Mouse (Mus musculus) urinary bladder, postnatal 4 days (tissue): ENCODE results near the gene Prr5.
A peak's percentile ranks its signal among the peaks of the same experiment; 100 is the strongest.

ENCODE experiments used
- DNase-seq, 2 experiments: peaks; one replicate each; pipeline ENCODE4 v3.0.0; 2021 to 2022; ENCODE audit warnings: low spot score in 2 of 2

The Prr5 gene

DNA sequence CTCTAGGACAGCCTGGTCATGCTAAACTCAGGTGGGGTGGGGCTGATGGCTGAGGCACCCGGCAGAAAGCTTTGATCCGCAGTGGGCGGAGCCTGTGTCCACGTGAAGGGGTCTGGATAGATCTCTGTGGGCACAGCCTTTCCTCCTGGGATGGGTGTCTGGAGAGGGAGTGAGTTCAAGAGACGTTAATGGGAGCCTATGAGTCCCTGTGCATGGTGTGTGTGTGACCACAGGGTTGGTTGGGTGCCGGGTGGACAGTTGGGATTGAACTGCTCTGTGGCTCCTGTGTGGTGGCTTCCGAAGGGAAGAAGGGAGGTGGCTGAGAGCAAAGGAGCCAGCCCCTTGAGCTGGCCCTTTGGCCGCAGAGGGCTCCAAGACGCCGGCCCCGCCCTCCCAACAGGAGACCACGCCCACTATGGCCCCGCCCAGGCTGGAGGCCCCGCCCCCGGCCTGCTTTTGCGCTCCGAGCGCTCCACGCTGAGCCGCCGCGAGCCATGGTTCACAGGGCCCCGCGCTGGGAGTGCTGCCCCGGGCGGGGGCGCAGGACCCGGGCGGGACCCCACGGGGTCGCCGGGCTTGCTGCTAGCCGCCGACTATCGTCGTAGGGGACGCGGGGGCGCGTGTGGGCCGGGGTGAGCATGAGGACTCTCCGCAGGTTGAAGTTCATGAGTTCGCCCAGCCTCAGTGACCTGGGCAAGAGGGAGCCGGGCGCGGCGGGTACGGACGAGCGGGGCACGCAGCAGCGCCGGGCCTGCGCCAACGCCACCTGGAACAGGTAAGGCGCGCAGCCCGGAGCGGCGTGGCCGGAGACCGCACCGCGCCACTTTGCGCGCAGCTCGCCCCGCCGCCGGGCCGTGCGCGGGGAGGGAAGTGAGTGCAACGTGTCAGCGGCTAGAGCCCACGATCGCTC, 11.4 kb downstream of the Prr5 start:
- DNase-seq: peak; percentile 89 to 95

DNA sequence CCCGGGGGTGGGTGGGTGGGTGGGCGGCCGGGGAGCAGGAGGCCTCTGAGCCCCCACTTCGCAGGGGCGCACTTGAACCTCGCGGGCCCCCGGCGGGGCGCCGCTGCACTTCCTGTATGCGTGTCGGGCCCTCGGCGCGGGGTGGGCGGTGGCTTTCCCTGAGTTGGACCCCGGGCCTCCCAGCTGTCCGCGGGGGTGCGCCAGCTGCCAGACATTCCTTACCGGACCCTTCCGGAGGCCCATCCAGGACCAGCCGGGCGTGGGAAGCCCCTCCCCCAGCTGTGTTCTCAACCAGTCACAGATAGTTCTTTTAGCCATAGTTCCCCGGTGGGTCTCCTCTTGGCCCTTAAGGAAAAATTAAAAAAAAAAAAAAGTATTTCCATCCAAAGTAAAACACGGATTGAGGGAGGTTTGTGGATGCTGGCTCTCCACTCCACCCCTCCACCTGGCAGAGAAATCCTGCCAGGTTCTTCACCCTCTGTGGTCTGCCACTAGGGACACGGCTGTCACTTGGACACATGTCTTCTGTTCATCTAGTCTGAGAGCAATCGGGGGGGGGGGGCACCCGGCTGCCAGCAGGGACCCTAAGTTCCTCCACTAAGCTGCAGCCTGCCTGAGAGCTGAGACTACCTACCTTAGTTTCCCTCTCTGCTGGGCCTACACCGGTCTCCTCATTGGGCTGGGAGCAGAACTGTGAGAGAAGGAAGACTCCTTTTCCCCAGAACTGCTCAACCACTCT, 12.2 kb downstream of the Prr5 start:
- peak; percentile 72 to 78 for DNase-seq

DNA sequence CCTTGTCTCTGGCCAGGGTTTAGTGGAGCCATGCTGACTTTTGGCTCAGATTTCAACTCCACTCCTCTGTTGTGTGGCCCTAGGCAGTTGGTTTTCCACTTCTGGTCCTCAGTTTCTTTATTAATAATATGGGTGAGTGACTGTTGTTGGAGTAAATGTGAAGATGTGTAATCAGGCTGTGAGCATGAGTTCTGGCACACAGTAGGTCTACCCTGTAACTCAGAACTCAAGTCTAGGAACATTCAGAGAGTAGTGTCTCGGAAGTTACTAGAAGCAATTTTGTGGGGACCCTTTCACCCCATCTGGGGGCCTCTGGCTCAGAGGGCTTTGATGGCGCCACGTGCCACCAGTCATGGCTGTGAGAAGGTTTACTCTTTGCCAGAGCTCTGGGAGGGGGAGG, 12.8 kb downstream of the Prr5 start:
- no peak for DNase-seq

DNA sequence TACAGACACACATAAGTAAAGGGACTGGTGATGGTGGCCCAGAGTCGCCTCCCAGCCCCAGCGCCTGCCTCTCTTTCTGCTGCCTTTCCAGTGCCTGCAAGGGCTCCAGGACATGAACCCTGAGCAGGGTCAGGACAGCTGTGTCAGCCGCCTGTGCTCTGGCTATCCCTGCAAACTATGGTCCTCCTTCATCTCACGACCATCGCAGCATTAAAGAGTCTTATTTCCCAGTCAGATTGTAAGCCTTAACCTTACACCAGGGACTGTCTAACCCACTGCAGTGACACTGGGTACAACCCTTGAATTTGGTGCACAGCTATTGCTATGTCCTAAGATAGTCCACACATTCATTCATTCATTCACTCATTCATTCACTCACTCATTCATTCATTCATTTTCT, 13.4 kb downstream of the Prr5 start:
- no peak for DNase-seq

DNA sequence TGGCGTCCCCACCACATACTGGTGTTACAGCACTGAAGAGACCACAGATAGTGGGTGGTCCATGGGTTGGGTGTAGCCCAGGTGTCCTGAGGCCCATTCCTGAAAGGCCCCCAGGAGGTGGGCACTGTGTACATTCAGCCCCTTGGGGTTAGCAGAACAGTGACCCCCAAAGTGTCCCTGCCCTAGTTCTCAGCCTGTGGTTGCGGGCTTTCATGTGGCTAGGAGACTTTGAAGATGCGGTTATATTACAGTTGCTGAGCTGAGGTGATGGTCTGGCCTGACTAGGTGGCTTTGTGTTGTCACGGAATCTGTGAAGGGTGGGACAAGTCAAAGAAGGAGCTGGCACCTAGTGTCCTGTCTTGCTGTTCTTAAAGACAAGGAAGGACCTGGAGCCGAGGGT, 15.1 kb downstream of the Prr5 start:
- DNase-seq: no peak

DNA sequence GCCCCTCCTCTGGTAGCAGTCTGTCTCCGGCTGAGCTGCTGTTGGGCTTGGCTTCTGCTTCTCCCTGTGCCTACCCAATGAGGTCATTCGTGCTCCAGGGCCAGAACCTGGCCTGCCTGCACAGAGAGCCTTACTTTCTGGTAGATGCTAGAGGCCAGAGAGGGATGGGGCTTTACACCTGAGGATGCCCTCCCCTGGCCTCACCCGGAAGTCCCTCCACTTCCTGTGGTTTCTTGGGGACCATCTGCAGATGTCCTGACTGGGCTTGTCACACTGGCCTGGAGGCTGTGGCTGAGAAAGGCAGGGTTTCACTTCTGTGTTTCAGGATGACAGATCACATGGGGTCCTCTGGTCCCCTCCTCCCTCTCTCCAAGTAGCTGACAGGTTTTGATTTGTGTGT, 16.0 kb downstream of the Prr5 start:
- DNase-seq: no peak

DNA sequence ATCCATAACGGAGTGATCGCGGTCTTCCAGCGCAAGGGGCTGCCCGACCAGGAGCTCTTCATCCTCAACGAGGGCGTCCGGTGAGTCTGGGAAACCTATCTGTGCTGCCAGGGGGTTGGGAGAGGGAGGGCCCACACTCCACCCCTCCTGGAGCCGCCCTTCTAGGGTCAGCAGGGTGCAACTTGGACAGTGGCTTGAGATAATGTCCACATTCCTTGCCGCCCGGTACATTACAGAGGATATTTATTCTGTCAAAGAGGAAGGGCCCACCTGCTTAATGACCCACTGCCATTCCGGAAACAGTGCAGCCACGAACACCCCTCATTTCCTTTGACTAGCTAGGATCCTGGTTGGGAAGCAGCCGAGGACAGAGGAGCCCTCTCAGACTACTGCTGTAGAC, 18.5 kb downstream of the Prr5 start:
- DNase-seq: no peak

DNA sequence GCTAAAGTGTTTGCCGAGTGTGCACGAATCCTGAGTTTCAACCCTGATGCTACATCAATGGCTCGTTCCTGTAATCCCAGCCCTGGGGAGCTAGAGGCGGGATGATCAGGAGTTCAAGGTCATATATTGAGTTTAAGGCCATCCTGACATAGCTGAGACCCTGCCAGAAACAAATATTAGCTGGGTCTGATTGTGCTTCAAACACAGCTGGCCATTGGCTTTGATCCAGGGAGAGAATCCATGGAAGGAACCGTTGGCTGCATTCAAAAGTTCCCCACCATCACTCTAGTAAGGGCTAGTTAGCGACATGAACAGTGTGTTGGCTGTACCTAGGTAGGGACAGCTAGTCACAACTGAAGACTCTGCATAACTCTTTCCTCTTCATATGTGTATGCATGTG, 19.9 kb downstream of the Prr5 start:
- no peak for DNase-seq

DNA sequence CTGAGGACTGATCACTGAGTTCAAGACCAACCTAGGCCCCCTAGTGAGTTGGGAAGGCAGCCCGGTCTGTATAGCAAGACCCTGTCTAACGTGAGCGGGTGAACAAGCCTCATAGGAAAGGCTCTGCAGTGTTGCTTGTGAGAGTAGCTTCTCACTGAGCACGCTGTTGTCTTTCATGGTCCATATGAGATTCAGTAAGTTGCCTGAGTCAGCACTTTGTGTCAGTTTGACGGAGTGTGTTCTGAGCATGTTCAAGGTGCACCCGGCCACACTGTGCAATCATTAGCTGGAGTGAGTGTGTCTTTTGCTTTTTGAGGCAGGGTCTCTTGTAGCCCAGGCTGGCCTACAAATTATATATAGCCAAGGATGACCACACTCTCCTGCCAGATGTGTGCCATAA, 22.1 kb downstream of the Prr5 start:
- no peak for DNase-seq

DNA sequence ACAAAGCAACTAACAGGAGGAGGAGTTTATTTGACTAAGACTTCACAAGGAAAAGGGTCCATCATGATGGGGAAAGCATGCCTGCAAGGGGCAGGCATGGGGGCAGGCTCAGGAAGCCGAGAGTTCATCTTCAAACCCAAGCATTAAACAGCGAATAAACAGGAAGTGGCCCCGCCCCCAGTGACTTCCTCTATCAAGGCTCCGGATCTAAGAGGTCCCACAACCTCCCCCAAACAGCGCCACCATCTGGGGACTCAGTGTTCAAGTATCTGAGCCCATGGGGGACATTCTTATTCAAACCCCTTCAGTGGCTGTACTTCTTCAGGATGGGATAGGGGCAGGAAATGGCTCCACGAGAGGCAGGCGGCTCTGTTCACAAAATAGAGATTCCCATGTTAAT, 23.2 kb downstream of the Prr5 start:
- DNase-seq: no peak

DNA sequence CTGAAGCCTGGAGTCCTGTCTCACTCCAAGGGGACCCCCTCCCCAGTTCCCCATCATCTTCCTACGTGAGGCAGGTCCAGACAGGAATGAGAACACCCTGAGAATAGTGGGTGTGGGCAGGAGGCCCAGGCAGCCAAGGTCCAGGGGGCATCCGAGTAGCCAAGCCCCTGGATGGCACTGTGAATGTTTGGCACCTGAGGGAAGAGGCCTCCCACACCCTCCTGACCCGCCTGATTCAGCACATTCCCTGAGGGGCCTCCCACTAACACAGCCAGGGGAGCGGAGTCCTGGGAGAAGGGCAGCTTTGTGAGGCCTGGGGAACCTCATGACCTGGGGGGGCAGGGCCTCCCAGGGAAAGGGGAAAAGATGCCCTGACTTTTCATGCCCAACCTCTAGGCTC, 26.6 kb downstream of the Prr5 start:
- DNase-seq: no peak

DNA sequence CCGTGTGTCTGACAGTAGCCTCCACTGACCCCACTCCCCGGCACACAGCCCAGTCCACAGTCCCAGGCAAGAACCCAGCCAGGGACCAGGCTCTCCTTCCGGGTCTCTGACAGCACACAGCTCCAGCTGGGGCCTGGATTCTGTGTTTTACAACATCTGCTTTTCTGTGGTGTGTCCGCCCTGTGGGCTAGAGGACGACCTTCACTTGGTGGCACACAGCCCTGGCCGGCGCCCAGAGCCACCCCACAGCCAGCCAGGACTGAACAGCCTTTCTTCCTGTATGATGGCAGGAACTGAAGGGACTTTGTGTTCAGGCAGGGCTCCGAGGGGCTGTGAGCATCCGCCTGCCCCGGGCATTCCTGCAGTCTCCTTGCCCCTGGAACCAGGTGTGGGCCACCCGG, 28.2 kb downstream of the Prr5 start:
- DNase-seq: peak in 1 of 2 experiments; percentile 75

DNA sequence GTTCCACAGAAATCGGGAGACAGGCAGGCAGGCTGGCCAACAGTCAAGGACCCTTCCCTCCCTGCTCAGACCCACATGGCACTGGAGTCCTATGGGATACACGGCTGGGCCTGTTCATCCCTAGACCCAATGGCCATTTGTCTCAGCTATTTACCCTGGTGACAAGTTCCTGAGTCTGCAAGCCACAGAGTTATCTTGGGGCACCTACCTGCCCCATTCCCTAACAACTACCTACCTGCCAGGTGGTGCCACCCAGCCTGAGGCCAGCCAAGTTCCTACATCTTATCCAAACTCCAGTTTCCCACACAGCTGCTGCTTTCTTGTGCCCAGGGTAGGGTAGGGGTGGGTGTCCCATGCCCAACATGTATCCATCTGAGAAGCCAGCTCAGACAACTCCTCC, 28.8 kb downstream of the Prr5 start:
- DNase-seq: no peak

DNA sequence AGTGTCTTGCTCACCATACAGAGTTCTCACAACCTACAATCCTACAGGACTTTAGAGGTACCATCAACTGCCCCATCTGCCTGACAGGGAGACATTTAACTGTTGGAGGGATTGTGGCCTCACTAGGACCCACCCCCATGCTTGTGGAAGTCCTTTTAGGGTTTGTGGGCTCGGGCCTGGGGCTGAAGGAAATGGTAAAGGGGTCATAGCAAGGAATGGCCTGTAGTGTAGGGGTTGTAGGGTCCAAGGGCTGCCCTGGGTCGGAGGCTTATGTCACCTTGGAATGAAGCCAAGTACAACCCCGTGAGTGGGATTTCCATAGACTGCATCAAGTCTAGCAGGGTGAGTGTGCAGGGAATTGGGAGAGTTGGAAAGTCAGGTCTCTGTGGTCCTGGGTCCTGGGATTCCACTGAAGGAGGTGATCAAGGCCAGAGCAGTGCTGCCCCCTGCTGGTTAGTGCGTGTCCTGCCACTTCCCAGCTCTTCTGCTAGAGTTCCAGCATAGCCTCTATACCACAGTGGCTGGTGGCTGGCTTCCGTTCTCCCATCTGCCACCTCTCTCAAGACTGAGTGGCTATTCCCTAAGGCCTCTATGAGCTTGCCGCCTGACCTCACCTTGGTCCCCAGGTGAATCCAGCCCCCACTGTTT, 30.9 kb downstream of the Prr5 start:
- peak in 1 of 2 experiments; percentile 54 for DNase-seq

DNA sequence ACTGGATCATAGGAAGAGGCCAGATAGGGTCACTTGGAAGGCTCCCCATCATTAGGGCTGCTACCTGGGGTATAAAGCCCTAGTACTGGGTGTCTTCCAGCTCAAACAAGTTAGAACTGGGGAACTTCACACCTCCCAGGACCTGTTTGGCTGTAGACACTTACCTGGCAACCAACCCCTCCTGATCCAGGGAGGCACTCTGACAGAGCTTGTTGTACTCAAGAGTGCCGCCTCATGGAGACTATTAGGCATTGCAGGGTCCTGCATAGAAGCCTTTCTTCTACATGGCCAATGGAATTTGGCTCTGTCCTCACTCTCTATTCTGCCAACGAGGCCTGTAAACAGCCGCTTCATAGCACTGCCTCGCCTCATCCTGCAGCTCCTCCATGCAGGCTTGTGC, 32.5 kb downstream of the Prr5 start:
- no peak for DNase-seq

DNA sequence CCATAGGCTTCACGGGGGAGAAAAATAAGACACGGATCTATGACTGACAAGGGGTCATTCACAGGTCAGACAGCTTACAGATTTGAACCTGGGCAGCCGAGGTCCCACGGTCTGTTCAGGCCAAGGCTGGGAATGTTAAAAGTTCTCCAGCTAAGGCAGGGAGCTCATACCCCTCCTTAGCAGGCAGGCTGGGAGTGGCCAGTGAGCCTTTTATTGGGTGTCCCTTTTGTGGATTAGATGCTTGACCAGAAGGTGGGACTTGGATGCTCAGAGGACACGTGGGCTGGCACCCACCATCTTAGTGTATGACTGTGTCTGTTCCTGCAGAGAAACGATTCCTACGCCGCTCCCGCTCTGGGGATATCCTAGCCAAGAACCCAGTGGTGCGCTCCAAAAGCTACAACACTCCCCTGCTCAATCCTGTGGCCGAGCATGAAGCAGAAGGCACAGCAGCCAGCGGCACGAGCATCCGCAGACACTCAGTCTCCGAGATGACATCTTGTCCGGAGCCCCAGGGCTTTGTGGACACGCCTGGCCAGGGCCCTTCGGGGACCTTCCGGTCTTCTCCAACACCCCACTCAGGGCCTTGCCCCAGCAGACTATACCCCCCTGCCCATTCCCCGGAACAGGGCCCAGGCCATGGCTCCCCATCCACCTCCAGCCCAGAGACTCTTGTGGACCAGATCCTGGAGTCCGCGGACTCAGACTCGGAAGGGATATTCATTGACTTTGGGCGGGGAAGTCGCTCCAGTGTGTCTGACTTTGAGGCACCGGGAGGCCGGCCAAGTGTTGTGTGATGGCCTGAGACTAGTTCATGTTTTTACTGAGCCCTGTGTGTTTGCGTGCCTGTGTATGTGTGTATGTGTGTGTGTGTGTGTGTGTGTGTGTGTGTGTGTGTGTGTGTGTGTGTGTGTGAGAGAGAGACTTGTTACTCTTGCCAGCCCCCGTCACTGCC, 33.2 kb downstream of the Prr5 start:
- DNase-seq: no peak

DNA sequence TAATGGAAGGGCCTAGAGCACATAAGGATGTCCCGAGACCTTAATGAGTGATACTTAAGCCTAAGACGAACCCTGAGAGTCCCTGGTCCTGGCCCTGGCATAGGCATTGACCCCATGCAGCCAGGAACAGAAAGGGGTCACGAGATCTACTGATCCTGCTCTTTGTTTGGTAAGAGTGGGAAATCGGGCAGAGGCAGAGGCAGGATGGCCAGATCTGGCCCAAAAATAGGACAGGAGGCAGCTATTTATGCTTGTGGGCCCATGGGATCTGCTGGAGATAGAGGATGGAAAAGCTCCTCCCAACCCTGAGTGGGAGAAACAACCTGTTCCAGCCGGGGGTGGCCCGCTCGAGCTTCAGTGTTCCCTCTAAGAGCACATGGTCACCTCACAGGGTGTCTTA, 34.6 kb downstream of the Prr5 start:
- DNase-seq: no peak

DNA sequence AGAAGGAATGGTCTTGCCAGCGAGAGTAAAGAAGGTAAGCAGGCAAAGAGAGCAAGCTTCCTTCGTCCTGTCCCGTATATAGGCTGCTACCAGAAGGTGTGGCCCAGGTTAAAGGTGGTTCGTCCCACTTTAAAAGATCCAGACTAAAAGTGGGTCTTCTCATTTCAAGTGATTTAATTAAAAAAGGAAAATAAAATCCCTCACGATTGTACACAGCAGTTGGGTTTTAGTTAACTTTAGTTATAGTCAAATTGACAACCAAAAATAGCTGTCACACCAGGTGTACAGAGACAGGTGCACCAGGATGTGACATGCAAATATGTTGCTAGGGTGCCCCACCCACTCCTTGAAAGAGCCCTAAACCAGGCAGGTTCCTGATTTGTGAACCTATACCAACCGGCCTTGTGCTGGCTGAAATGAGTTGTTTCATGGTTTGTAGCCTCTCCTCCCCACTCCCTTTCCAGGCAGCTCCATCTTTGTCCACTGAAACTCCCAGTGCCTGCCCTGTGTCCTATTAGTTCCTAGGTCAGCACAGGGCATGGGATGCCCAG, 36.0 kb downstream of the Prr5 start:
- DNase-seq: no peak

DNA sequence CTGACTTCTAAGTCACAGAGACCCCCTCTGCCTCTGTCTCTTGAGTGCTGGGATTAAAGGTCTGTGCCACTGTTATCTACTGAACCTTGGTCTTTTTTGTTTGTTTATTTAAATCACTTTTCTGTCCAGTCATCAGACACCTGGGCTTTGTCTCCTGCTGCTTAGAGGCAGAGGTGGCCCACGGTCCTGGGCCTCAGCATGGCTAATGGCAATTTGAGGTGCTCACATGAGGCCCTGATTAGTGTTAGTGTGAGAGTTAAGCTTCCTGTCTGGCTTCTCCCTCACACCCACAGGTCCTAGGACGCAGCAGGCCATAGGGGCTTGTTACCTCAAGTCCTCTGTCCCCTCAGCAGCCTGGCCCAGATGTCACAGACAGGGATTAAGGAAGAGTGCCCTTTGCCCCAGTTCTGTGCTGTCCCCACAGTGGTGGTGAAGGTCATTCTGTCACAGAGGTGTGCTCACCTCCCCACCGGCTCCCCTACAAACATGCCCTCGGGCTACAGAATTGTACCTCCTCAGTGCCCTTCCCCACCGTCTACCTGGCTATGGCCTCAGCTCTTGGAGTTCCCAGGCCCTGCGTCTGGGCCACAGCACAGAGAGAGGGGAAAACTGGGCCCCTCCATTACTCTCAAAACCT, 37.7 kb downstream of the Prr5 start:
- DNase-seq: no peak

DNA sequence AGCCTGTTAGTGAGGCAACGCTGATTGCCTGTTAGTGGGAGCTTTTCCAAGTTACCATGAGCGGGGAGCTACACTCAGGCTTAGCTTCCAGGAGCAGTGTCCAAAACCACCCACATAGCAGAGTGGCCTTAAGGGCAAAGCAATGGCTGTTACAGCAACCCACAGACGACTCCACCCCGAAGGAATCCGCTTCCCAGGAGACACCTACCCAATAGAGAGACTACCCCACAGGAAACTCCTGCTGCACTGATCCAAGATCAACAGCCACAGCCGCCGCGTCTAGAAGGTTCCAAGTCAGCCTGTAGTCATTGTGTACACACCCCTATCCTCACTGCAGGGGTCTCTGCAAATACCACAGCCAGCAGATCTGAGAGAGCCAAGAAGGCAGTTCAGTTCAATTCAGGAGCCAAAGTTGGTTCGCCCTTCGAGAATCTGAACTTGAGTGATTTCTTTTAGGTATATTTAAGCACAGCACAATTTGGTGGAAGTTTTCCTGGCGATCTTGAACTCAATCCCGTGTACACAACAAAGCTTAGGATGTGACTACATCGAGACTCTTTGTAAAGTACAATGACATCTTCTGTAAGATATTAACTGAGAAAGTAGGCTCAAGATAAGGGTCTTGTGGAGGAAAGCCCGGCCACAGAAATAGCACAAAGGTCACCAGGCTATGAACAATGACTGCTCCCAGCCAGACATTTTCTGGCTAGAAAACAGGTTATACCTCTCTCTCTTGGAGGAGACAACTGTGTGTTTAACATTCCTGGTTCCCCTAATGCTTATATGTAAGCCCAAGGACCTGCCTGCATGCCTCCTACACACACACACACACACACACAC, 43.4 kb downstream of the Prr5 start:
- DNase-seq: no peak
